Mouse (Mus musculus) lung, embryonic 16.5 days (tissue): ENCODE results near the gene Leprot. TPM values are rescaled to one million over a fixed set of nuclear protein-coding genes. Genes with fewer than 3 reads are reported as not detected.

Experiments used
- ATAC-seq: fragments of 200-750 bp; cut with Nextera tagmentation; 2 replicates; pipeline ENCODE4 v1.8.0; 2017; ENCODE audit warnings: low read depth, mild to moderate bottlenecking, moderate library complexity
- H3K27ac ChIP-seq: fragments of 300-500 bp; sonication (generic); 2 replicates; pipeline ENCODE4 v1.5.1; 2014; ENCODE audit warnings: mild to moderate bottlenecking, control low read depth, low read length
- H3K27me3 ChIP-seq: fragments of 300-500 bp; sonication (generic); 2 replicates; pipeline ENCODE4 v1.6.1; 2014; ENCODE audit warnings: low read depth, low read length, mixed read lengths; ENCODE audit not compliant: control insufficient read depth, insufficient read depth
- H3K36me3 ChIP-seq: fragments of 300-500 bp; sonication (generic); 2 replicates; pipeline ENCODE4 v1.6.1; 2014; ENCODE audit warnings: low read length; ENCODE audit not compliant: control insufficient read depth, insufficient read depth
- H3K4me1 ChIP-seq: fragments of 300-500 bp; sonication (generic); replicated peaks from 2 replicates; pipeline ENCODE4 v1.6.1; 2014; ENCODE audit warnings: low read length, mixed read lengths; ENCODE audit not compliant: control insufficient read depth, insufficient read depth
- H3K4me2 ChIP-seq: fragments of 300-500 bp; sonication (generic); 2 replicates; pipeline ENCODE4 v1.6.1; 2014; ENCODE audit warnings: low read depth, low read length, control low read depth
- H3K4me3 ChIP-seq: fragments of 300-500 bp; sonication (generic); 2 replicates; pipeline ENCODE4 v1.5.1; 2014; ENCODE audit warnings: mild to moderate bottlenecking, low read length, control low read depth
- H3K9ac ChIP-seq: fragments of 300-500 bp; sonication (generic); 2 replicates; pipeline ENCODE4 v1.6.1; 2014; ENCODE audit warnings: low read length, control low read depth
- H3K9me3 ChIP-seq: fragments of 300-500 bp; sonication (generic); 2 replicates; pipeline ENCODE4 v1.6.1; 2016; ENCODE audit warnings: low read length; ENCODE audit not compliant: control insufficient read depth
- WGBS: fragments of 180-500 bp; shearing (Covaris S2); extraction: QIAGEN DNeasy Blood & Tissue Kit; methylation state at CpG from one replicate; pipeline ENCODE4 v1.1.7; 2014; 5-methylcytosine and 5-hydroxymethylcytosine counted together
- polyA plus RNA-seq: library from polyadenylated mRNA; unstranded; fragments of >200 nt; fragmentation: Nextera tagmentation; extraction: Ambion mirVana; gene quantifications from 2 replicates; pipeline ENCODE4 v1.2.1, GENCODE M21; 2015

Gene Leprot
- polyA plus RNA-seq, 1 experiment from 2014 or later: 96.7 TPM

GRCm38 (mm10) chr4:101640631-101641030 is 6.9 kb upstream of the Leprot start:
- no peak for ATAC-seq
- no peaks in the 10 kb centered on the region for H3K36me3 ChIP-seq
- no peaks in the 10 kb centered on the region for H3K9me3 ChIP-seq
- WGBS: 54% methylated on average over 5 of the region's 5 CpGs
- no peak overlapping the region for H3K4me2 ChIP-seq
- no peaks in the 10 kb centered on the region for H3K4me1 ChIP-seq
- no peak overlapping the region for H3K4me3 ChIP-seq
- H3K9ac ChIP-seq: no peak overlapping the region
- H3K27ac ChIP-seq: no peak overlapping the region
- H3K27me3 ChIP-seq: no peaks in the 10 kb centered on the region

- Histone ChIP-seq H3K9me3 (no peaks in the 10 kb centered on the region), H3K4me3 (no peak overlapping the region), H3K27me3 (no peaks in the 10 kb centered on the region), H3K36me3 (no peaks in the 10 kb centered on the region), H3K4me2 (no peak overlapping the region), H3K27ac (no peak overlapping the region), H3K9ac (no peak overlapping the region), H3K4me1 (no peaks in the 10 kb centered on the region; the same call in 1 of the 2 replicates)
- no peak for ATAC-seq
- 76% methylated on average over 6 of the region's 6 CpGs for WGBS
These were observed 4.8 kb upstream of the Leprot start for GRCm38 (mm10) chr4:101642708-101643107.

- ATAC-seq: no peak
- no peak overlapping the region for H3K9ac ChIP-seq
- 67% methylated on average over 4 of the region's 4 CpGs for WGBS
- no peak overlapping the region for H3K27ac ChIP-seq
- H3K9me3 ChIP-seq: no peaks in the 10 kb centered on the region
- no peak overlapping the region for H3K4me2 ChIP-seq
- H3K27me3 ChIP-seq: no peaks in the 10 kb centered on the region
- H3K4me3 ChIP-seq: no peak overlapping the region
- H3K4me1 ChIP-seq: no peaks in the 10 kb centered on the region; the same call in 1 of the 2 replicates
- no peaks in the 10 kb centered on the region for H3K36me3 ChIP-seq
These were observed 4.3 kb upstream of the Leprot start for GRCm38 (mm10) chr4:101643216-101643615.

GRCm38 (mm10) chr4:101646857-101647195 is 692 bp upstream of the Leprot start:
- Histone ChIP-seq H3K4me3 (peak overlapping the region; percentile 89), H3K9ac (peak overlapping the region; percentile 88), H3K9me3 (no peaks in the 10 kb centered on the region), H3K4me1 (peaks cover 12% of the 10 kb centered on the region), H3K4me2 (peak overlapping the region; percentile 84), H3K27ac (peak overlapping the region; percentile 85), H3K27me3 (no peaks in the 10 kb centered on the region), H3K36me3 (no peaks in the 10 kb centered on the region)
- ATAC-seq: peak; percentile 9
- under 1% methylated on average over 8 of the region's 8 CpGs for WGBS

GRCm38 (mm10) chr4:101647976-101648642 is 591 bp downstream of the Leprot start:
- Histone ChIP-seq H3K9ac (peak overlapping the region; percentile 97), H3K4me2 (peak overlapping the region; percentile 72), H3K9me3 (no peaks in the 10 kb centered on the region), H3K36me3 (no peaks in the 10 kb centered on the region), H3K27me3 (no peaks in the 10 kb centered on the region), H3K4me3 (peak overlapping the region; percentile 89), H3K4me1 (peaks cover 12% of the 10 kb centered on the region), H3K27ac (peak overlapping the region; percentile 94)
- ATAC-seq: peak; percentile 1
- WGBS: under 1% methylated on average over 20 of the region's 20 CpGs

- H3K27ac ChIP-seq: peak overlapping the region; percentile 94
- H3K4me1 ChIP-seq: peaks cover 12% of the 10 kb centered on the region
- H3K36me3 ChIP-seq: no peaks in the 10 kb centered on the region
- WGBS: 38% methylated on average over 1 of the region's 1 CpGs
- no peak for ATAC-seq
- H3K27me3 ChIP-seq: no peaks in the 10 kb centered on the region
- peak overlapping the region; percentile 89 for H3K4me3 ChIP-seq
- H3K4me2 ChIP-seq: peak overlapping the region; percentile 72
- no peaks in the 10 kb centered on the region for H3K9me3 ChIP-seq
- peak overlapping the region; percentile 97 for H3K9ac ChIP-seq
These were observed 1.2 kb downstream of the Leprot start for GRCm38 (mm10) chr4:101648745-101649144.

GRCm38 (mm10) chr4:101650961-101651360 is 3.4 kb downstream of the Leprot start:
- no peaks in the 10 kb centered on the region for H3K9me3 ChIP-seq
- no peaks in the 10 kb centered on the region for H3K27me3 ChIP-seq
- peaks cover 12% of the 10 kb centered on the region for H3K4me1 ChIP-seq
- no peak overlapping the region for H3K4me2 ChIP-seq
- 83% methylated on average over 2 of the region's 2 CpGs for WGBS
- no peak for ATAC-seq
- peaks cover 3% of the 10 kb centered on the region for H3K36me3 ChIP-seq
- H3K9ac ChIP-seq: no peak overlapping the region
- H3K27ac ChIP-seq: no peak overlapping the region
- no peak overlapping the region for H3K4me3 ChIP-seq

GRCm38 (mm10) chr4:101654256-101654655 is 6.7 kb downstream of the Leprot start:
- H3K27ac ChIP-seq: no peak overlapping the region
- no peak for ATAC-seq

GRCm38 (mm10) chr4:101654788-101655414 is 7.4 kb downstream of the Leprot start:
- Histone ChIP-seq H3K27ac (no peak overlapping the region), H3K9ac (no peak overlapping the region), H3K4me3 (no peak overlapping the region), H3K27me3 (no peaks in the 10 kb centered on the region), H3K4me2 (no peak overlapping the region), H3K4me1 (no peaks in the 10 kb centered on the region), H3K36me3 (peaks cover 16% of the 10 kb centered on the region), H3K9me3 (no peaks in the 10 kb centered on the region)
- no peak for ATAC-seq
- 80% methylated on average over 4 of the region's 4 CpGs for WGBS

More at GRCm38 (mm10) chr4:101654256-101654655, 6.7 kb downstream of the Leprot start:
- Histone ChIP-seq H3K4me1 (0 out of 2 replicates have a peak, but pooled peaks cover 4% of the 10 kb centered on the region), H3K36me3 (peaks cover 10% of the 10 kb centered on the region), H3K4me3 (no peak overlapping the region), H3K27me3 (no peaks in the 10 kb centered on the region), H3K9ac (no peak overlapping the region), H3K9me3 (no peaks in the 10 kb centered on the region), H3K4me2 (no peak overlapping the region)
- WGBS: 81% methylated on average over 6 of the region's 6 CpGs
